Mouse (Mus musculus) midbrain, embryonic 12.5 days (tissue): Measurements from ENCODE around the gene Ddah2. TPM values are rescaled to one million over a fixed set of nuclear protein-coding genes. Genes with fewer than 3 reads are reported as not detected.
A peak's percentile ranks its signal among the peaks of the same experiment; 100 is the strongest.
"Not testable (repeated sequence)": the region's sequence is repeated elsewhere in the genome, so short reads cannot be mapped to it uniquely, and the experiment has no call there.

Source experiments
- ATAC-seq: fragments of 200-750 bp; cut with Nextera tagmentation; 2 replicates; pipeline ENCODE4 v1.8.0; 2017; ENCODE audit warnings: low read depth, moderate TSS enrichment, moderate library complexity; ENCODE audit not compliant: low FRiP score
- H3K27ac ChIP-seq: fragments of 300-500 bp; sonication (generic); replicated peaks from 2 replicates; pipeline ENCODE4 v1.5.1; 2016; ENCODE audit warnings: mild to moderate bottlenecking
- H3K27me3 ChIP-seq: fragments of 300-500 bp; sonication (generic); 2 replicates; pipeline ENCODE4 v1.6.1; 2016; ENCODE audit warnings: mild to moderate bottlenecking
- H3K36me3 ChIP-seq: fragments of 300-500 bp; sonication (generic); 2 replicates; pipeline ENCODE4 v1.6.1; 2016
- H3K4me1 ChIP-seq: fragments of 300-500 bp; sonication (generic); 2 replicates; pipeline ENCODE4 v1.6.1; 2016
- H3K4me2 ChIP-seq: fragments of 300-500 bp; sonication (generic); replicated peaks from 2 replicates; pipeline ENCODE4 v1.6.1; 2016; ENCODE audit warnings: mild to moderate bottlenecking, moderate library complexity
- H3K4me3 ChIP-seq: fragments of 300-500 bp; sonication (generic); 2 replicates; pipeline ENCODE4 v1.5.1; 2016; ENCODE audit warnings: mild to moderate bottlenecking
- H3K9ac ChIP-seq: fragments of 300-500 bp; sonication (generic); replicated peaks from 2 replicates; pipeline ENCODE4 v1.6.1; 2016; ENCODE audit warnings: mild to moderate bottlenecking, moderate library complexity
- H3K9me3 ChIP-seq: fragments of 300-500 bp; sonication (generic); 2 replicates; pipeline ENCODE4 v1.6.1; 2016; ENCODE audit warnings: mild to moderate bottlenecking
- WGBS: fragments of 180-500 bp; shearing (Covaris S2); methylation state at CpG from one replicate; pipeline ENCODE4 v1.1.7; 2016; 5-methylcytosine and 5-hydroxymethylcytosine counted together
- polyA plus RNA-seq: library from polyadenylated mRNA; unstranded; fragments of >200 nt; fragmentation: Nextera tagmentation; extraction: Ambion mirVana; gene quantifications from 2 replicates; pipeline ENCODE4 v1.2.1, GENCODE M21; 2016

Gene Ddah2
- polyA plus RNA-seq, 1 experiment from 2014 or later, result 615 TPM

- Histone ChIP-seq H3K27ac (0 out of 2 replicates have a peak overlapping the region, but pooled peaks have one; percentile 35), H3K4me1 (peaks cover 30% of the 10 kb centered on the region)
Measured at GRCm38 (mm10) chr17:35029691-35030532, 28.9 kb upstream of the Ddah2 start.

GRCm38 (mm10) chr17:35031272-35031671, 27.6 kb upstream of the Ddah2 start:
- ATAC-seq, result no peak
- WGBS, result 92% methylated on average over 11 of the region's 11 CpGs
- no peak overlapping the region for H3K4me3 ChIP-seq
- H3K9ac ChIP-seq, result no peak overlapping the region
- H3K9me3 ChIP-seq, result no peaks in the 10 kb centered on the region
- H3K4me1 ChIP-seq, result peaks cover 25% of the 10 kb centered on the region
- H3K27ac ChIP-seq, result no peak overlapping the region
- no peak overlapping the region for H3K4me2 ChIP-seq
- H3K36me3 ChIP-seq, result no peaks in the 10 kb centered on the region
- H3K27me3 ChIP-seq, result no peaks in the 10 kb centered on the region; the same call in 1 of the 2 replicates

More at GRCm38 (mm10) chr17:35029691-35030532, 28.9 kb upstream of the Ddah2 start:
- 0 out of 2 replicates have a peak, but pooled peaks have one; percentile 17 for ATAC-seq
- Histone ChIP-seq H3K4me2 (peak overlapping the region; percentile 26), H3K4me3 (0 out of 2 replicates have a peak overlapping the region, but pooled peaks have one; percentile 10), H3K36me3 (no peaks in the 10 kb centered on the region), H3K27me3 (no peaks in the 10 kb centered on the region; the same call in 1 of the 2 replicates), H3K9me3 (no peaks in the 10 kb centered on the region), H3K9ac (no peak overlapping the region)
- 30% methylated on average over 19 of the region's 19 CpGs for WGBS

- 91% methylated on average over 7 of the region's 7 CpGs for WGBS
- H3K4me3 ChIP-seq, result no peak overlapping the region
- no peaks in the 10 kb centered on the region; the same call in 1 of the 2 replicates for H3K27me3 ChIP-seq
- H3K4me2 ChIP-seq, result no peak overlapping the region
- peaks cover 22% of the 10 kb centered on the region for H3K4me1 ChIP-seq
- no peak overlapping the region for H3K9ac ChIP-seq
- H3K36me3 ChIP-seq, result no peaks in the 10 kb centered on the region
- H3K9me3 ChIP-seq, result no peaks in the 10 kb centered on the region
- ATAC-seq, result no peak
- H3K27ac ChIP-seq, result no peak overlapping the region
Measured at GRCm38 (mm10) chr17:35031880-35032279, 27.0 kb upstream of the Ddah2 start.

- no peak overlapping the region for H3K4me2 ChIP-seq
- no peaks in the 10 kb centered on the region; the same call in 1 of the 2 replicates for H3K27me3 ChIP-seq
- no peak for ATAC-seq
- H3K4me1 ChIP-seq, result peaks cover 17% of the 10 kb centered on the region
- H3K27ac ChIP-seq, result no peak overlapping the region
- 78% methylated on average over 8 of the region's 8 CpGs for WGBS
- H3K9ac ChIP-seq, result no peak overlapping the region
- H3K9me3 ChIP-seq, result no peaks in the 10 kb centered on the region
- H3K36me3 ChIP-seq, result no peaks in the 10 kb centered on the region
- H3K4me3 ChIP-seq, result no peak overlapping the region
Measured at GRCm38 (mm10) chr17:35032323-35032870, 26.4 kb upstream of the Ddah2 start.

GRCm38 (mm10) chr17:35033703-35034102, 25.1 kb upstream of the Ddah2 start:
- 57% methylated on average over 1 of the region's 1 CpGs for WGBS
- not testable (repeated sequence) for H3K27me3 ChIP-seq, H3K4me1 ChIP-seq, H3K27ac ChIP-seq, H3K9ac ChIP-seq, H3K36me3 ChIP-seq, H3K4me3 ChIP-seq, ATAC-seq, H3K9me3 ChIP-seq, H3K4me2 ChIP-seq

- Histone ChIP-seq H3K27me3 (no peaks in the 10 kb centered on the region; the same call in 1 of the 2 replicates), H3K36me3 (no peaks in the 10 kb centered on the region), H3K9me3 (no peaks in the 10 kb centered on the region), H3K4me1 (peaks cover 5% of the 10 kb centered on the region), H3K27ac (no peak overlapping the region), H3K4me2 (no peak overlapping the region), H3K4me3 (no peak overlapping the region), H3K9ac (no peak overlapping the region)
- ATAC-seq, result no peak
- 82% methylated on average over 6 of the region's 6 CpGs for WGBS
Measured at GRCm38 (mm10) chr17:35034896-35035295, 23.9 kb upstream of the Ddah2 start.

- Histone ChIP-seq H3K9me3 (no peaks in the 10 kb centered on the region), H3K4me2 (no peak overlapping the region), H3K4me3 (no peak overlapping the region), H3K36me3 (no peaks in the 10 kb centered on the region), H3K9ac (no peak overlapping the region), H3K27me3 (no peaks in the 10 kb centered on the region), H3K27ac (no peak overlapping the region), H3K4me1 (no peaks in the 10 kb centered on the region)
- 88% methylated on average over 11 of the region's 11 CpGs for WGBS
- ATAC-seq, result no peak
Measured at GRCm38 (mm10) chr17:35039121-35039873, 19.5 kb upstream of the Ddah2 start.

- no peak overlapping the region for H3K4me2 ChIP-seq
- peaks cover 30% of the 10 kb centered on the region for H3K4me1 ChIP-seq
- no peak overlapping the region for H3K4me3 ChIP-seq
- no peak overlapping the region for H3K9ac ChIP-seq
- no peak for ATAC-seq
- 89% methylated on average over 4 of the region's 4 CpGs for WGBS
- H3K27me3 ChIP-seq, result no peaks in the 10 kb centered on the region
- no peaks in the 10 kb centered on the region for H3K36me3 ChIP-seq
- H3K9me3 ChIP-seq, result no peaks in the 10 kb centered on the region
- H3K27ac ChIP-seq, result no peak overlapping the region
Measured at GRCm38 (mm10) chr17:35043794-35044193, 15.0 kb upstream of the Ddah2 start.

- Histone ChIP-seq H3K9ac (peak overlapping the region; percentile 81; the same call in 1 of the 2 replicates), H3K36me3 (no peaks in the 10 kb centered on the region), H3K4me2 (peak overlapping the region; percentile 91), H3K4me1 (peaks cover 44% of the 10 kb centered on the region), H3K27me3 (no peaks in the 10 kb centered on the region), H3K27ac (no peak overlapping the region), H3K9me3 (no peaks in the 10 kb centered on the region), H3K4me3 (peak overlapping the region; percentile 53; the same call in 1 of the 2 replicates)
- 92% methylated on average over 7 of the region's 7 CpGs for WGBS
- ATAC-seq, result no peak
Measured at GRCm38 (mm10) chr17:35044904-35045806, 13.7 kb upstream of the Ddah2 start.

- WGBS, result 7% methylated on average over 43 of the region's 48 CpGs
- Histone ChIP-seq H3K36me3 (no peaks in the 10 kb centered on the region), H3K4me3 (peak overlapping the region; percentile 53), H3K4me1 (peaks cover 48% of the 10 kb centered on the region), H3K27me3 (no peaks in the 10 kb centered on the region), H3K9me3 (no peaks in the 10 kb centered on the region), H3K27ac (peak overlapping the region; percentile 79), H3K9ac (peak overlapping the region; percentile 81), H3K4me2 (peak overlapping the region; percentile 91)
- ATAC-seq, result peak; percentile 75
Measured at GRCm38 (mm10) chr17:35045807-35046680, 12.8 kb upstream of the Ddah2 start.
